Mouse (Mus musculus): ENCODE results near the gene Fam193b.

Fam193b gene

DNA sequence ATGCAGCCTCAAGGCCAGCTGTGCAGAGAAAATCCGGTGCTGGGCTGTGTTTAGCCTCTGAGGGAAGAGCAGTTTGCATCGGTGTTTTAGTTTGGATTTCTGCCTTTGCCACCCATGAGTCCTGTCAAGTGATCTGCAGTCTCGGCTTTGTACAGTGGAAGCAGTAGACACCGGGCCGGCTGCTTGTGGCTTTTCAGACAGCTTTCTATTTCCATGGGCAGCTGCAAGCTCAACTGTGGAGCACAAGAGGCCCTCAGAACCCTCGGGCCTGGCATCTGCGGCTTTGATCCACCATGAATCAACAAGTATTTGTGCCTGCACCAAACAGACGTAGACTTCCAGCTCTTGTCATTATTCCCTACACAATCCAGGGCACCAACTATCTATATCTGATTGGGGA is 68.5 kb downstream of the Fam193b start:
- TF ChIP-seq GATA4 (IDR thresholded peaks at IDR 0.05; ENCODE audit: insufficient replicate concordance, low read length): no peak

DNA sequence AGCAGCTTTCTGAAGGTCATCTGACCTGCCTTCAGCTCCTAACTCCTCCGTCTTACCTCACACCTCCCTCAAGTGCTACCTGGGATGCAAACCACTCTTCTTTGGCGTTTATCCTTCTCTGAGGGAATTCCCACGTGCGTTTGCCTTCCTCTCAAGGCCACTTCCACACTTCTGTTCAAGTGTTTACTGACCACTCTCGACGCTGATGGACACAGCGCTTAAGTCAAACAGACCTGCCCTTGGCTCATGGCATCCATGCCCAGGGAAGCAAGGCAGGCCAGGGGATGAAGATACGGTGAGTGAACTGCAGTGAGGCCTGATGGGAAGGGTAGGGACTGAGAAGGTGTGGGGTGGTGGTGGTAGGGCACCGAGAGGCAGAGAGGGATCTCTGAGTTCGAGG is 70.3 kb downstream of the Fam193b start:
- TF ChIP-seq GATA4 (IDR thresholded peaks at IDR 0.05; ENCODE audit: insufficient replicate concordance, low read length): no peak

DNA sequence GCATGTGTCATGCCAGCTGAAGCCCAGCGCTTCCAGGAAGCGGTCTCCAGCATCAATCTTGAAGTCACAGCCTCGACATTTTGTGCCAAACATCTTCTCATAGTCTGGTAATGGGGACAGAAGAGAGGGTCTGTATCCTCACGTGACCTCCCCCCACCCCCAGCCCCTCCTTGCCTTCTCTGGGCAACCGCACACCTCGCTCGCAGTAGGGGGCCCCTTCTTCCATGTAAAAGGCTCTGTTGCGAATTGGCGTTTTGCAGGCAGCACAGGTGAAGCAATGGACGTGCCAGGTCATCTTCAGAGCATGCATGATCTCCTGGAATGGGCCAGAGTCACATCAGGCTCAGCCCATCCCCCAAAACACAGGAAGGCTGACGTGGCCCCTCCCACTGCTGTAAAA is 72.0 kb downstream of the Fam193b start:
- no peak for TF ChIP-seq GATA4 (IDR thresholded peaks at IDR 0.05; ENCODE audit: insufficient replicate concordance, low read length)

DNA sequence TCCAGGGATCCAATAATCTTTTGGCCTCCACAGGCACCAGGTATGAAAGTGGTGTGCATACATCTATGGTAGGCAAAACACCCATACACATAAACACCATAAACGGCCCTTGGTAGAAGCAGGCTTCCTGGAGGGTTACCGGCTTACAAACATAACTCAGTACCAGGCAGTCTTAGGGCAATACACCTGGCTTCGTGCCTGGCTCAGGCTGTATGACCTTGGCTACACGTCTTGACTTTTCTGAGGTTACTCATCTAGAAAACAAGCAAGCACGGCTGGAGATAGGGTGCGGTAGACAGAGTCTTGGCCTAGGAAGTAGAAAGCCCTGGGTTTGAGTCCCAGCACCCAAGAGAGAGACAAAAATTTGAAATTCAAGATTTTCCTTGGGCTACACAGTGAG is 74.3 kb downstream of the Fam193b start:
- TF ChIP-seq GATA4 (IDR thresholded peaks at IDR 0.05; ENCODE audit: insufficient replicate concordance, low read length): no peak

DNA sequence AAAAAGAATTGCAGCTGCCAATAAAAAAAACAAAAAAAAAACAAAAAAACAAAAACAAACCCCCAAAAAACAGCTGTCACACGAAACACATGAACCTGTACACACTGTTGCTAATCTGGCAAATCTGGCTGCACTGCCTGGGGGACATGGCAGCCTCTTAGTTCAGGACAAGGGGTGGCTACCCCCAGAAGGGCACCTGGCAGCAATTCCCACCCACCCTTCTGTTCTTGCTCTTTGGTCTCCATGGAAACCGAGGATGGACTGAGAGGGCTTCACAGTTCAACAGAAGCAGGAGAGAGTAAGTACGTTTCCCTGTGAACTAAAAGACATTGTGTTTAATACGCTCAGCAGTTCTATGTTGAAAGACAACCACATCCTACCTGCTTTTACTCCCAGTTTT is 75.2 kb downstream of the Fam193b start:
- no peak for TF ChIP-seq GATA4 (IDR thresholded peaks at IDR 0.05; ENCODE audit: insufficient replicate concordance, low read length)

DNA sequence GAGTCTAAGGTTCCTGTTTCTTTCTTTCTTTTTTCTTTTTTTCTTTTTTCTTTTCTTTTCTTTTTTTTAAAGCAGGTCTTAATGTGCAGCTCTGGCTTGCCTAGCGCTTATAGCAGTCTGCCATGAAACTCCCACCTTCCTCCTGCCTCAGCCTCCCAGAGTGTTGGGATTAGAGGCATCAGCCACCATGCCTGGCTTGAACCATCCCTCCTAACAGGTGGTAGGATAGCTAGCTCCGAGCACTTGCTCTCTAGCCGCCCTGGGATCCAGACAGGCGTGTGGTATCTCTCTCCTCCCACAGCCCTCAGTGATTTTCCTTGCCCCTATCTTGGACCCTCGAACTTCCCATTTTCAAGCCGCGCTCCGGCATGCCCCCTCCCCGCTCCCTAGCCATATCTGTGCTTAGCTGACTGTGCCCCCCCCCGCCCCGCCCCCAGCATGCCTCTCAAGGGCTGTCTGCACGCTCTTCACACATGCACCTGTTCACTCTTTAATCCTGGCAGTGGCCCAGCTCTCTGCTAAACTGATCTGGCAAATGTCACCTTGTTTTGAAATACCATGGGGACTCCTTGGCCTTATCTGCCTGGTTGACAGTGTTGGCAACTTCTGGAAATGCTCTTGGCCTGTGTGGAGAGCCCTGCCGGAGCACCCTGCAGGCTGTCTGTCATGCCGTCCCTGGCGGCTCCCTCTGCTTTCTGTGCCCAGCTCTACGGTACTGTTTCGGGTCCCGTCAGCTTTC is 75.9 kb downstream of the Fam193b start:
- peak; percentile 91 for TF ChIP-seq GATA4 (IDR thresholded peaks at IDR 0.05; ENCODE audit: insufficient replicate concordance, low read length)

DNA sequence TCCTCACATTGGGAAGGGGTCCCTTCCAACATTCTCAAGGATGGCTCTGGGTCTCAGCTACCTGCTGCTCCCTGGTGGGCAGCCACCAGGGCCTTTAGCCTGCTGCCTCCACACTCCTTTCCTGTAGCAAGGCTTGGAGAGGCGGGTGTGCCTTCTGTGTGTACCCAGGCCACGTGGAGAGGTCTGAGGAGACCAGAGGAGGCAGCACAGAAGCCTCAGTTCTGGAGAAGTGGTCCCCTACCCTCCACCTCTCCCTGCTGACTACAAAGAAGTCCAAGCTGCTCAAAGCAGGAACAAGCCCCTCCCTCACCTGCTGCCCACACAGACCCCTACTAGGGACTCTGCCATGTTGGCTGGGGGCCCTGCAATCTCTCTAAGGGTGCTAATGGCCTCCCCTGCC is 76.7 kb downstream of the Fam193b start:
- TF ChIP-seq GATA4 (IDR thresholded peaks at IDR 0.05; ENCODE audit: insufficient replicate concordance, low read length): no peak
